Mouse (Mus musculus) forebrain, embryonic 15.5 days (tissue): ENCODE measurements around the gene Gpr37l1. TPM values are rescaled to one million over a fixed set of nuclear protein-coding genes. Genes with fewer than 3 reads are reported as not detected.
"Not testable (repeated sequence)": the region's sequence is repeated elsewhere in the genome, so short reads cannot be mapped to it uniquely, and the experiment has no call there.

Experiments
- ATAC-seq: fragments of 200-750 bp; cut with Nextera tagmentation; replicated peaks from 2 replicates; pipeline ENCODE4 v1.8.0; 2017; ENCODE audit warnings: mild to moderate bottlenecking, moderate TSS enrichment, moderate library complexity
- H3K27ac ChIP-seq: fragments of 300-500 bp; sonication (generic); replicated peaks from 2 replicates; pipeline ENCODE4 v1.5.1; 2015; ENCODE audit warnings: mild to moderate bottlenecking, inconsistent platforms
- H3K27me3 ChIP-seq: fragments of 300-500 bp; sonication (generic); 2 replicates; pipeline ENCODE4 v1.6.1; 2015; ENCODE audit warnings: inconsistent platforms
- H3K36me3 ChIP-seq: fragments of 300-500 bp; sonication (generic); 2 replicates; pipeline ENCODE4 v1.6.1; 2015; ENCODE audit warnings: mild to moderate bottlenecking, inconsistent platforms
- H3K4me1 ChIP-seq: fragments of 300-500 bp; sonication (generic); 2 replicates; pipeline ENCODE4 v1.6.1; 2015; ENCODE audit warnings: inconsistent platforms
- H3K4me2 ChIP-seq: fragments of 300-500 bp; sonication (generic); replicated peaks from 2 replicates; pipeline ENCODE4 v1.6.1; 2015; ENCODE audit warnings: mild to moderate bottlenecking, inconsistent platforms
- H3K4me3 ChIP-seq: fragments of 300-500 bp; sonication (generic); 2 replicates; pipeline ENCODE4 v1.5.1; 2015; ENCODE audit warnings: mild to moderate bottlenecking, inconsistent platforms
- H3K9ac ChIP-seq: fragments of 300-500 bp; sonication (generic); replicated peaks from 2 replicates; pipeline ENCODE4 v1.6.1; 2015; ENCODE audit warnings: mild to moderate bottlenecking, inconsistent platforms
- H3K9me3 ChIP-seq: fragments of 300-500 bp; sonication (generic); 2 replicates; pipeline ENCODE4 v1.6.1; 2016; ENCODE audit warnings: inconsistent platforms
- WGBS: fragments of 180-500 bp; shearing (Covaris S2); methylation state at CpG from one replicate; pipeline ENCODE4 v1.1.7; 2015; ENCODE audit warnings: mixed read lengths; 5-methylcytosine and 5-hydroxymethylcytosine counted together
- polyA plus RNA-seq: library from polyadenylated mRNA; unstranded; fragments of >200 nt; fragmentation: Nextera tagmentation; extraction: Ambion mirVana; gene quantifications from 2 replicates; pipeline ENCODE4 v1.2.1, GENCODE M21; 2015

Gpr37l1 gene
- polyA plus RNA-seq, 1 experiment from 2014 or later: 0.33 TPM

- H3K4me3 ChIP-seq: no peak overlapping the region
- no peak overlapping the region for H3K9ac ChIP-seq
- H3K9me3 ChIP-seq: no peaks in the 10 kb centered on the region
- H3K27me3 ChIP-seq: no peaks in the 10 kb centered on the region
- no peaks in the 10 kb centered on the region for H3K36me3 ChIP-seq
- no peak overlapping the region for H3K27ac ChIP-seq
- no peak for ATAC-seq
- whole genome bisulfite sequencing: 87% methylated on average over 6 of the region's 6 CpGs
- no peak overlapping the region for H3K4me2 ChIP-seq
- H3K4me1 ChIP-seq: peaks cover 9% of the 10 kb centered on the region; the same call in 1 of the 2 replicates
Observed at GRCm38 (mm10) chr1:135195907-135196440, 28.5 kb upstream of the Gpr37l1 start.

- ATAC-seq, H3K4me1 ChIP-seq, H3K27me3 ChIP-seq, H3K36me3 ChIP-seq, H3K27ac ChIP-seq, H3K9ac ChIP-seq, H3K4me3 ChIP-seq, H3K4me2 ChIP-seq, H3K9me3 ChIP-seq: not testable (repeated sequence)
- WGBS: 45% methylated on average over 5 of the region's 5 CpGs
Observed at GRCm38 (mm10) chr1:135194335-135194734, 26.9 kb upstream of the Gpr37l1 start.

GRCm38 (mm10) chr1:135189186-135189585 lies 21.7 kb upstream of the Gpr37l1 start:
- H3K27ac ChIP-seq: no peak overlapping the region
- H3K9me3 ChIP-seq: no peaks in the 10 kb centered on the region
- H3K4me1 ChIP-seq: no peaks in the 10 kb centered on the region
- no peak overlapping the region for H3K4me3 ChIP-seq
- no peak overlapping the region for H3K4me2 ChIP-seq
- no peaks in the 10 kb centered on the region for H3K27me3 ChIP-seq
- 88% methylated on average over 4 of the region's 4 CpGs for WGBS
- no peak for ATAC-seq
- no peak overlapping the region for H3K9ac ChIP-seq
- no peaks in the 10 kb centered on the region for H3K36me3 ChIP-seq

GRCm38 (mm10) chr1:135188197-135188596 lies 20.7 kb upstream of the Gpr37l1 start:
- Histone ChIP-seq H3K4me3 (no peak overlapping the region), H3K27ac (no peak overlapping the region), H3K36me3 (no peaks in the 10 kb centered on the region), H3K9me3 (no peaks in the 10 kb centered on the region), H3K4me1 (no peaks in the 10 kb centered on the region), H3K4me2 (no peak overlapping the region), H3K9ac (no peak overlapping the region), H3K27me3 (no peaks in the 10 kb centered on the region)
- no peak for ATAC-seq
- 14% methylated on average over 3 of the region's 3 CpGs for WGBS

GRCm38 (mm10) chr1:135187016-135187415 lies 19.5 kb upstream of the Gpr37l1 start:
- not testable (repeated sequence) for H3K9ac ChIP-seq, H3K9me3 ChIP-seq, H3K36me3 ChIP-seq, H3K27me3 ChIP-seq, H3K4me3 ChIP-seq, ATAC-seq, H3K4me2 ChIP-seq, H3K4me1 ChIP-seq, H3K27ac ChIP-seq
- WGBS: 43% methylated on average over 2 of the region's 2 CpGs

GRCm38 (mm10) chr1:135186427-135186826 lies 18.9 kb upstream of the Gpr37l1 start:
- H3K9ac ChIP-seq: no peak overlapping the region
- H3K4me1 ChIP-seq: 0 out of 2 replicates have a peak, but pooled peaks cover 8% of the 10 kb centered on the region
- H3K4me3 ChIP-seq: no peak overlapping the region
- ATAC-seq: no peak
- no peaks in the 10 kb centered on the region for H3K36me3 ChIP-seq
- no peaks in the 10 kb centered on the region for H3K27me3 ChIP-seq
- H3K4me2 ChIP-seq: no peak overlapping the region
- 37% methylated on average over 8 of the region's 8 CpGs for WGBS
- no peak overlapping the region for H3K27ac ChIP-seq
- no peaks in the 10 kb centered on the region for H3K9me3 ChIP-seq

- Histone ChIP-seq H3K27ac (no peak overlapping the region), H3K4me3 (no peak overlapping the region), H3K9ac (no peak overlapping the region), H3K36me3 (no peaks in the 10 kb centered on the region), H3K4me2 (no peak overlapping the region), H3K27me3 (no peaks in the 10 kb centered on the region), H3K4me1 (0 out of 2 replicates have a peak, but pooled peaks cover 8% of the 10 kb centered on the region), H3K9me3 (no peaks in the 10 kb centered on the region)
- WGBS: 27% methylated on average over 5 of the region's 5 CpGs
- no peak for ATAC-seq
Observed at GRCm38 (mm10) chr1:135185936-135186335, 18.5 kb upstream of the Gpr37l1 start.

- Histone ChIP-seq H3K4me3 (no peak overlapping the region), H3K4me2 (no peak overlapping the region), H3K27ac (no peak overlapping the region), H3K36me3 (no peaks in the 10 kb centered on the region), H3K9ac (no peak overlapping the region), H3K9me3 (no peaks in the 10 kb centered on the region), H3K27me3 (no peaks in the 10 kb centered on the region), H3K4me1 (0 out of 2 replicates have a peak, but pooled peaks cover 8% of the 10 kb centered on the region)
- 77% methylated on average over 11 of the region's 11 CpGs for WGBS
- ATAC-seq: no peak
Observed at GRCm38 (mm10) chr1:135183941-135184570, 16.6 kb upstream of the Gpr37l1 start.

GRCm38 (mm10) chr1:135183448-135183847 lies 16.0 kb upstream of the Gpr37l1 start:
- Histone ChIP-seq H3K27me3 (no peaks in the 10 kb centered on the region), H3K36me3 (no peaks in the 10 kb centered on the region), H3K9ac (no peak overlapping the region), H3K9me3 (no peaks in the 10 kb centered on the region), H3K4me1 (0 out of 2 replicates have a peak, but pooled peaks cover 8% of the 10 kb centered on the region), H3K4me3 (no peak overlapping the region), H3K4me2 (no peak overlapping the region), H3K27ac (no peak overlapping the region)
- no peak for ATAC-seq
- 84% methylated on average over 4 of the region's 4 CpGs for WGBS

- Histone ChIP-seq H3K4me1 (0 out of 2 replicates have a peak, but pooled peaks cover 8% of the 10 kb centered on the region), H3K4me3 (no peak overlapping the region), H3K9me3 (no peaks in the 10 kb centered on the region), H3K4me2 (no peak overlapping the region), H3K36me3 (no peaks in the 10 kb centered on the region), H3K27me3 (no peaks in the 10 kb centered on the region), H3K9ac (no peak overlapping the region), H3K27ac (no peak overlapping the region)
- no peak for ATAC-seq
- WGBS: 77% methylated on average over 3 of the region's 3 CpGs
Observed at GRCm38 (mm10) chr1:135182975-135183374, 15.5 kb upstream of the Gpr37l1 start.

GRCm38 (mm10) chr1:135181880-135182623 lies 14.6 kb upstream of the Gpr37l1 start:
- ATAC-seq: no peak
- H3K4me2 ChIP-seq: no peak overlapping the region
- H3K36me3 ChIP-seq: no peaks in the 10 kb centered on the region
- WGBS: 59% methylated on average over 8 of the region's 8 CpGs
- H3K27ac ChIP-seq: no peak overlapping the region
- H3K9me3 ChIP-seq: no peaks in the 10 kb centered on the region
- H3K27me3 ChIP-seq: no peaks in the 10 kb centered on the region
- 0 out of 2 replicates have a peak, but pooled peaks cover 8% of the 10 kb centered on the region for H3K4me1 ChIP-seq
- no peak overlapping the region for H3K9ac ChIP-seq
- H3K4me3 ChIP-seq: no peak overlapping the region

GRCm38 (mm10) chr1:135181275-135181674 lies 13.8 kb upstream of the Gpr37l1 start:
- Histone ChIP-seq H3K9ac (no peak overlapping the region), H3K36me3 (no peaks in the 10 kb centered on the region), H3K4me1 (0 out of 2 replicates have a peak, but pooled peaks cover 8% of the 10 kb centered on the region), H3K4me3 (no peak overlapping the region), H3K27ac (no peak overlapping the region), H3K27me3 (no peaks in the 10 kb centered on the region), H3K4me2 (no peak overlapping the region), H3K9me3 (no peaks in the 10 kb centered on the region)
- no peak for ATAC-seq
- WGBS: 71% methylated on average over 4 of the region's 4 CpGs
